Mouse (Mus musculus) cerebellum, adult (tissue): ENCODE measurements around the gene Dcbld1.
"Not testable (repeated sequence)": the region's sequence is repeated elsewhere in the genome, so short reads cannot be mapped to it uniquely, and the experiment has no call there.

Experiments
- ATAC-seq: cut with Nextera tagmentation; 2 replicates; pipeline ENCODE4 v1.9.2; 2017; ENCODE audit warnings: mild to moderate bottlenecking, moderate library complexity, mixed read lengths; ENCODE audit not compliant: insufficient number of reproducible peaks, low FRiP score, low TSS enrichment

The Dcbld1 gene

DNA sequence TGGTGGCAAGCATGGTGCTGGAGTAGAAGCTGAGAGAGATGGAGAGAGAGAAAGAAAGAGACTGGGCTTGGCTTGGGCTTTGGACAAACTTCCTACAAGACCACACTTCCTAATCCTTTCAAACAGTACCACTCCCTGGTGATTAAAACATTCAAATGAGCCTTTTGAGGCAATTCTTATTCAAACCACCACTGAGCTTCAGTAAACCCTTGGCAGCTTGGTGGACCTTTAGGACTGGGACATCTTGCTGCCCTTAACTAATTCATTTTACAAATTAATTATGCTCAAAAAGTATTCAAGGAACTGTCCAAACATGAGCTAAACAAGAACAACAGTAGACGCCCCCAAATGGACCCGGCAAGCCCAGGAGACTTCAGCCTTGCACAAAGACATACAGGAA, 62.5 kb downstream of the Dcbld1 start:
- ATAC-seq, result no peak

DNA sequence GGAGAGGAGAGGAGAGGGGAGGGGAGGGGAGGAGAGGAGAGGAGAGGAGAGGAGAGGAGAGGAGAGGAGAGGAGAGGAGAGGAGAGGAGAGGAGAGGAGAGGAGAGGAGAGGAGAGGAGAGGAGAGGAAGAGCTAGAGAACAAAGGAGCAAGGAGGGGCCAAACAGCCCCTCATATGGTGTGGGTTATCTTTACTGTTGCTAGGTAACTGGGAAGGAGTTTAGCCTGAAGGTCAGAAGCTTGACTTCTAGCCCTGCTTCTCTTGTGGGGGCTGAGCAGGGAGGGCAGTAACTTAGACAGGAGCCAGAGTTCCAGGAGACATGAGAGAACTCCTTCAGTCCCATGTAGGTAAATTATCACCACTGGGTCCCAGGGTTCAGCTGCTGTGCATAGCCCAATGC, 65.1 kb downstream of the Dcbld1 start:
- ATAC-seq, result not testable (repeated sequence)

DNA sequence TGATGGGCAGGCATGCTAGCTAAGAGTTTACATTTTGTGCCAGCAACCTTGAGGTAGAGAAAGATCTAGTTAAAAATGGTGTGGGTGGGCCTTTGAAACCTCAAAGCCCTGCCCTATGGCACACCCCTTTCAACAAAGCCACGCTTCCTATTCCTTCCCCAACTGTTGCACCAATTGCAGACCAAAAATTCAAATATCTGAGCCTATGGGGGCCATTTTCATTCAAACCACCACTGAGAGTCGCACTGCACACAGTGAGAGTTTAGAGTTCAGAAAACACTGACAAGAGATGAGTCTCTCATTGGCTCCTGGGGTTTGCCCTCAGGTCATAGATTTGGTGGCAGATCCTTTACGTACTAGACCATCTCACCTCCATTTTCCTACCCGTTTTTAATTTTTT, 68.3 kb downstream of the Dcbld1 start:
- no peak for ATAC-seq

DNA sequence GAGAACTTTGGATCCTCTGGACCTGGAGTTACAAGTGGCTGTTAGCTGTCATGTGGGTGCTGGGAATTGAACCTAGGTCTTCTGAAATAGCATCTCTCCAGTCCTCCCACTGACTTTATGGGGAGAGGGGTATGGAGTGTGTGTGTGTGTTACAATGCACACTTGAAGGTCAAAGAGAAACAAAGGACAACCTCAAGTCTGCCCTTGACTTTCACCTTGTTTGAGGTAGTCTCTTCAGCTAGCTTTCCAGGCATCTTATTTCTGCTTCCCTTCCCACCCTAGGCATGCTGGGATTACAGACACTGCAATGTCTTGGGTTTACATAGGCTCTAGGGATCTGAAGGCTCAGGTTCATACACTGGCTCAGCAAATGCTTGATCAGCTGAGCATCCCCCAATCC, 68.9 kb downstream of the Dcbld1 start:
- no peak for ATAC-seq

DNA sequence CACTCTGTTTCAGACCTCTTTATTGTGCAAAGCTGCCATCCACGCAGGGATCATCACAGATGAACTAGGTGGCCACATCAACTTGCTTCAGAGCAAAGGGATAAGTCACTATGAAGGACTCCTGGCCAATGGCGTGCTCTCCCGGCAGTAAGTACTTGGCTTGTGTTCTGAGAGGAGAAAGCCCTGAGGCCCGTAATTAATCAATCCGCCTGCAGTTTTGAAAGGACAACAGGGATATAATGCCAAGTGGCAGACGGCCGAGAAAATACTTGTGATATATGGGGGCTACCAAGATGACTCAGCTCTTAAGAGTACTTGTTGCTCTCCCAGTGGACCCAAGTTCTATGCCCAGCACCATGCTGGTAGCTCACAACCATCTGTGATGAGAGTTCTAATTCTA, 71.2 kb downstream of the Dcbld1 start:
- no peak for ATAC-seq

DNA sequence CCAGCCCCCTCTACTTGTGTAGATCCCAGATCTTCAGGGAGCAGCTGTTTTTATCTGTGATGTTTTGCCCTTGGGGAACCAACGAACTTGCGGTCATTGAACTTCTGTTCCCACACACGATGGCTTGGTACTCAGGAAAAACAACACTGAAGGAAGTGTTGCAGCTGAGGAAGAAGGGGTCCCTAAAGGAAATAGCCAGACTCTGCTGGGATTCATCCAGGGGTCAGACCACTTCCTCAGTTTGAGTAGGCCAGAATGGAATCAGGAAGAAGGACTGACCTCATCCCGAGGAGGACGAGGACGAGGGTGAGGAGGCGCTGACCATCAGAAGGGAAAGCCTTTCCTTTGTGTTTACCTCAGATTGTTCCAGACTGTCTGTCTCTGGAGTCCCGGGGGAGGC, 75.8 kb downstream of the Dcbld1 start:
- no peak for ATAC-seq

DNA sequence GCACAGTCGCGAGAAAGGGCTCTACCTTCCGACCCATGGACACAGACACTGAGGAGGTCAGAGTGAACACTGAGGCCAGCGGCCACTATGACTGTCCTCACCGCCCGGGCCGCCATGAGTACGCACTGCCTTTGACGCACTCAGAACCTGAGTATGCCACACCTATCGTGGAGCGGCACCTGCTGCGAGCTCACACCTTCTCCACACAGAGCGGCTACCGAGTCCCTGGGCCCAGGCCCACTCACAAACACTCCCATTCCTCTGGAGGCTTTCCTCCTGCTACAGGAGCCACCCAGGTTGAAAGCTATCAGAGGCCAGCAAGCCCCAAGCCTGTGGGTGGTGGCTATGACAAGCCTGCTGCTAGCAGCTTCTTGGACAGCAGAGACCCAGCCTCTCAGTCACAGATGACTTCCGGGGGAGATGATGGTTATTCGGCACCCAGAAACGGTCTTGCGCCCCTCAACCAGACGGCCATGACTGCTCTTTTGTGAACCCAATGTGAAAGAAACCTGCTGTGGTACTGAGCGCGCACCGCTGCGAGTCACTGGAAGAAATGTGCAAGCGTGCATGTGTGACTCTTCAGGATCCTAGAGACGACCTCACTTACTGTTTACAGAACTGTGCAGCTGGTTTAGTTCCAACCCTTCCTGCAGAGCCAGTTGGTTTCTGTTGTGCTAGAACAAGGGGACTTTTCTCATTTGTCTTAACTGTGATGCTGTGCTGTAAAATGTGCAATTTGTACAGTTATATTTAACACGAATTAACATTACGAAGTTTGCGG, 86.3 kb downstream of the Dcbld1 start:
- ATAC-seq, result no peak

DNA sequence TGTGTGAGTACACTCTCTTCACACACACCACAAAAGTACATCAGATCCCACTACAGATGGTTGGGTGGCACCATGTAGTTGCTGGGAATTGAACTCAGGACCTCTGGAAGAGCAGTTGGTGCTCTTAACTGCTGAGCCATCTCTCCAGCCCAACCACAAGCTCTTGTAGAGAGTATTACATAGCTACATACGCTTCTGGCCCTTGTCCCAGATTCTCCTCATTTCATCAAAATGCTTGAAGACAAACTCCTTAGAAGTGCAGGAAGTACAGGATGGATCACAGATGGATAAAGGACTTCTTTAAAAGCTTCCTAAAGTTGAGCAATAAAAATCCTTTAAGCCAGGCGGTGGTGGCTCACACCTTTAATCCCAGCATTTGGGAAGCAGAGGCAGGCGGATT, 88.5 kb downstream of the Dcbld1 start:
- no peak for ATAC-seq

DNA sequence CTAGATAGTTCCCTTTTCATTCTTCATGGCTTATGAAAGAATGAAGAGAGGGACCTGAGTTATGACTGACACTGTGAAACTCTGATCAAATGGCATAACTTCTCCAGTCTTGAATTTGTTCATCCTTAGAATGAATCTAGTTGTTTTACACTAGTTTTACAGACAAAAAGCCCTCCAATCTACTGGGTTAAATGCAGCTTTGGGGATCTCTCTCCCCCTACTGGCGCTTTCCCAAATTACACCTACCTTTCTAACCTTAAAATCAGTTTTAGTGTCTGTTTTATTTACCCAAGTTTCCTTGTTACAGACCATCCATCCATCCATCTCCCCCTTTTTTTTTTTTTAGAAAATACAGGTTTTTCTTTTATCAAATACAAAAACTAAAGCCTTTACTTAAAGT, 97.6 kb downstream of the Dcbld1 start:
- no peak for ATAC-seq

DNA sequence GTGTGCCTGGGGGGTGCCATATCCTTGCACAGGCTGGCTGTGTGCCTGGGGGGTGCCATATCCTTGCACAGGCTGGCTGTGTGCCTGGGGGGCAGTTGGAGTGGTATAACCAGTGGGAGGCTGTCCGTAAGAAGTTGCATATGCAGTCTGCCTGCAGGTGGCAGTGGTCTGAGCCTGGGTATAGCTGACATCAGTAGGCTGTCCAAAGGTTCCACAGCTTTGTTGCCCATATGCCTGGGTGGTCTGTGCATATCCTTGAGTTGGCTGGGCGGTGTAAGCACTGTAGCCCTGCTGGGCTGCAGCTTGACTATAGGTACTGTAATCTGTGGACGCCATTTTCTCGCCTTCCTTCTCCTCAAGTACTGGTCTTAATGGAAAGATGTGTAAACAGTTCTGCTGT, 109.9 kb downstream of the Dcbld1 start:
- ATAC-seq, result not testable (repeated sequence)

DNA sequence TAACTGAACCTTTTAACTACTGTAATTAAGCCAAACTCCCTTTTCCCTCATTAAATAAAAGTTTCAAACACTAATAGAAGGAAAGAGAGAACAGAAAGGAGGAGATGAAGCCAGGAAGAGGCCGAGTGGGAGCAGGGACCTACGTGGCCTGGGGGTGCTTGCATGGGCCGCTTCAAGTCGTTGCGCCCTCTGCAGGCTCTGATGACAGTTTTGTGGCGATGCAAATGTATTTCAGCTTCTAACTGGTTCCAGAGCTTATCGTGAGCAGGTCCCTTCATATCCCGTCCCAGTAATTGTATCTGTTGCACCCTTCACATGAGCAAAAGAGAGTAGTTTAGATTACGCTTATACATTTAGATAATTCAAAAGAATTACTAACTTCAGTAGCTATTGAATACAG, 119.8 kb downstream of the Dcbld1 start:
- no peak for ATAC-seq

DNA sequence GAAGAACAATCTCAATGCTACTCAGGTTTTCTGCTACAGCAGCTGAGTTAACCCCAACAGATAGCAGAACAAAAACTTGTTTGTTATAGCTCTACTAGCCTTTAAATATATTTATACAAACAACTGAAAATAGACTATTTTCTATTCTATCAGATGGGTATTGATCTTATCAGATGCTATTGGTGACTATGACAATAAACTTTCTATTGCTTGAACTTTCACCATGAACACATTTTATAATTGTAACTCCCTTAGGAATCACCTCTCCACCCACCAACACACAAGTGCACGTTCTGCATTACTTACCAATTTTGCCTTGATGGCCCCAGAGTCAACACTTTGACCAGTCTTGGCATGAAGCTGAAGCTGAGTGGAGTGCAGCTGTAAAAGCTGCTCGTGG, 125.0 kb downstream of the Dcbld1 start, which contains the start of gene Gm26741:
Gm26741 (plus strand) TSS at position 301 of the 400 bp plus-strand sequence.
- ATAC-seq, result no peak

DNA sequence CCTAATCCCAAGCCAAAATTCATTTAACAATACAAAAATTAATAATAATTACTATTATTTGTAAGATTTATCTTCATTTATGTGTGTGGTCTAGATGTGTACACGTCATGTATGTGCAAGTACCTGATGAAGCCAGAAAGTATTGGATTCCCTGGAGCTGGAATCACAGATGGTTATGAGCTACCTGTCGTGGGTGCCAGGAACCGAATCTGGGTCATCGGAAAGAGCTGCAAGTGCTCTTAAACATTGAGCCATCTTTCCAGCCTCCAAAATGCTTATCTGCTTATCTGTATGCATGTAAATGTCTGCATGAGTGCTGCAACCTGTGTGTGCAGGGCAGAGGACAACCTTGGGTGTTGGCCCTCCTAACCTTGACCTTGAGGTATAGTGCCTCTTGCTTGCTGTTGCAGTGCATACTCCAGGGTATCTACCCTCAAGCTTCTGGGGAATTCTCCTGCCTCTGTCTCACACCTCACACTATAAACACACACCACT, 126.9 kb downstream of the Dcbld1 start:
- ATAC-seq, result peak; percentile 82

DNA sequence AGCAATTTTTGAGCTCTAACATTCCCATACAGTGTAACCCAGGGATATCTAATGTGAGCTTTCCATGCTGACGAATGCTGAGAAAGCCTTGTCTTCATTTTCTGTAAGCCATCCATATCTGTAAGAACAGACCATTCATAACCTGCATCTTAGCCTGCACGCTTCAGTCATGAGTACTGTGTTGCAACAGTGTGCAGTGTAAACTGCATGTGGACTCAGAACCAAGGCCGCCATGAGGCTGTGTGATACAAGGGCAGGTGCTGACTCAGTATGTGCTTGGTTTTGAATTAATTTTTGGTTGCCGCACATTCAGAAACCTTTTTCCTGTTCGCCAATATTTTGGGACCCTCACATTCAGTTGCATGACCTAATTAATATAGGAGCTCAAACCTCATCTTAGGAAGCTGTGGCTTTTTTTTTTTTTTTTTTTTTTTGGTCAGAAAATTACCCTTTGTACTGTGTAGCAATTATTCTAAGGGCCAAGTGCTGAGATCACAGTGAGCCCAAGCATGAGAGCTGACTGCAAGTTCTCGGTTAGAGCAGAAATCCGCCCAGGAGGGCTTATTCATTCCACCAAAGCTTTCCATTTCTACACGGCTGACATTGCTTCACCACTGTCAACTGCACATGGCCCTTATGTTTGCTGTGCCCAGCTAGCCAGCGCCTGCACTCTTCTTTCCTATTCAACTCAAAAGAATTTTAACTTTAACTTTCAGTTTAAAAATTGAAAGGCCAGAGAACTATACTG, 127.6 kb downstream of the Dcbld1 start:
- no peak for ATAC-seq

DNA sequence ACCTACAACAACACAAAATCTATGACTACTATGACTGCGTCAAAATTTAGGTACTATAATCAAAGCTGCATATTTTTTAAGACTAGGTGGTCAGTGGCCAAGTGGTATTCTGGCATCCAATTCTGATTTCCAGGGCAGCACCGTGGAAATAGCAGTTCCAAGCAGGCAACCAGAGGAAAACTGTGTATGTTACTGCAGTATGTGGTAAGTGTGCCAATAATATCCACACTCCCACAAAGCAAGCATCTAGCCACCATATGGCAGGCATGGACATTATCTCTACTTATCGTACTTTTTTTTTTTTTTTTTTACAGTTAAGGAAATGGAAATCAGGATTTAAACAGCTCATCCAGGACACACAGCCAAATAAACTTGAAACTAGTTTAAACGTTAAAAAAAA, 135.0 kb downstream of the Dcbld1 start:
- peak; percentile 87 for ATAC-seq
